Mouse (Mus musculus) thymus, postnatal 36 days (tissue): ENCODE measurements around the gene Capn9.

Experiments
- DNase-seq, 2 experiments: peaks; one replicate each; pipeline ENCODE4 v3.0.0; 2022; ENCODE audit warnings: mixed read lengths in 2 of 2

Capn9 gene

GRCm38 (mm10) chr8:124575811-124576210 is at the start of gene Capn9:
Capn9 (plus strand) TSS chr8:124576111.
- DNase-seq, result no peak

GRCm38 (mm10) chr8:124526261-124526660 is 49.6 kb upstream of the Capn9 start:
- no peak for DNase-seq

GRCm38 (mm10) chr8:124530076-124530475 is 45.8 kb upstream of the Capn9 start:
- no peak for DNase-seq

GRCm38 (mm10) chr8:124530556-124530955 is 45.4 kb upstream of the Capn9 start:
- no peak for DNase-seq

- DNase-seq, result no peak
These were observed 44.9 kb upstream of the Capn9 start for GRCm38 (mm10) chr8:124530996-124531395.

GRCm38 (mm10) chr8:124532626-124533025 is 43.3 kb upstream of the Capn9 start:
- DNase-seq, result no peak

- no peak for DNase-seq
These were observed 40.5 kb upstream of the Capn9 start for GRCm38 (mm10) chr8:124535451-124535850.

GRCm38 (mm10) chr8:124540906-124541305 is 35.0 kb upstream of the Capn9 start:
- no peak for DNase-seq

- DNase-seq, result no peak
These were observed 33.9 kb upstream of the Capn9 start for GRCm38 (mm10) chr8:124542001-124542400.

- DNase-seq, result no peak
These were observed 32.6 kb upstream of the Capn9 start for GRCm38 (mm10) chr8:124543272-124543671.

- no peak for DNase-seq
These were observed 29.5 kb upstream of the Capn9 start for GRCm38 (mm10) chr8:124546371-124546770.

- DNase-seq, result no peak
These were observed 29.1 kb upstream of the Capn9 start for GRCm38 (mm10) chr8:124546815-124547214.

GRCm38 (mm10) chr8:124547269-124547668 is 28.6 kb upstream of the Capn9 start:
- DNase-seq, result no peak

GRCm38 (mm10) chr8:124548187-124548586 is 27.7 kb upstream of the Capn9 start:
- DNase-seq, result no peak

GRCm38 (mm10) chr8:124551011-124551661 is 24.8 kb upstream of the Capn9 start:
- no peak for DNase-seq

GRCm38 (mm10) chr8:124555113-124555750 is 20.7 kb upstream of the Capn9 start:
- DNase-seq, result no peak

- DNase-seq, result no peak
These were observed 19.7 kb upstream of the Capn9 start for GRCm38 (mm10) chr8:124556164-124556563.

- DNase-seq, result no peak
These were observed 19.3 kb upstream of the Capn9 start for GRCm38 (mm10) chr8:124556658-124557057.

- no peak for DNase-seq
These were observed 18.4 kb upstream of the Capn9 start for GRCm38 (mm10) chr8:124557476-124557875.

- no peak for DNase-seq
These were observed 8.8 kb upstream of the Capn9 start for GRCm38 (mm10) chr8:124567126-124567525.

- DNase-seq, result no peak
These were observed 8.3 kb upstream of the Capn9 start for GRCm38 (mm10) chr8:124567584-124567983.

- DNase-seq, result no peak
These were observed 6.8 kb upstream of the Capn9 start for GRCm38 (mm10) chr8:124569100-124569499.

GRCm38 (mm10) chr8:124569593-124569992 is 6.3 kb upstream of the Capn9 start, which contains the start of gene Agt:
Agt (minus strand) TSS chr8:124569706.
- no peak for DNase-seq

- DNase-seq, result no peak
These were observed 4.0 kb upstream of the Capn9 start for GRCm38 (mm10) chr8:124571732-124572429.
